Mouse (Mus musculus) lung, postnatal 0 days (tissue): ENCODE results near the gene Folr1.

Experiments
- CTCF ChIP-seq: IDR thresholded peaks from 2 replicates; pipeline ENCODE4 v1.5.1; 2016; ENCODE audit warnings: antibody characterized with exemption, mild to moderate bottlenecking
- EP300 ChIP-seq: IDR thresholded peaks from 2 replicates; pipeline ENCODE4 v1.6.1; 2016; ENCODE audit warnings: antibody characterized with exemption, mild to moderate bottlenecking, control low read depth

DNA sequence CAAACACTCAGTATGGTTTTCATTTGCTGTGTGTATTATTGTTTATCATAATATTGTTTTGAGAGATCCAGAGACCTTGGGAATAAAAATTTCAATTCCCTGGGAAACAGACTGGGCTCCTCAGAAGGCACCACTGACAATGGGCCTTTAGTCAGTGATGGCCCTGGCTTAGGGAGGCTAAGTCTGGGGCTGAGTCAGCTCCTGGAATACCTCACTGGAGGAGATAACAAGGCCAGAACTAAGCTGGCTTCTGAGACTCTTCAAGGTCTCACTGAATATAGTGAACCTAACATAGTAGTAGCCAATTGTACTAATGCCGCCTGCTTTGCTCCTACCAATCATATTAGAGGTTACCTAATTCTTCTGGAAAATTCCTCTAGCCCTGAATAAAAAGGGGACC, 5.4 kb upstream of the Folr1 start:
- TF ChIP-seq EP300 = no peak
- no peak for TF ChIP-seq CTCF
